Mouse (Mus musculus) heart, embryonic 14.5 days (tissue): ENCODE results near the gene Sos1. TPM values are rescaled to one million over a fixed set of nuclear protein-coding genes. Genes with fewer than 3 reads are reported as not detected.

Experiments used
- ATAC-seq: fragments of 200-750 bp; cut with Nextera tagmentation; 2 replicates; pipeline ENCODE4 v1.8.0; 2017; ENCODE audit warnings: low read depth, moderate TSS enrichment; ENCODE audit not compliant: insufficient number of reproducible peaks, insufficient read depth, low FRiP score
- H3K27ac ChIP-seq, 2 experiments: fragments of 200-500 bp in 1 of 2; fragments of 300-500 bp in 1 of 2; sonication (generic) in 1 of 2; replicated peaks in 1 of 2; 2 replicates each; pipeline ENCODE4 v1.5.1; 2012 to 2014; ENCODE audit warnings: low read depth in 2 of 2, low read length in 2 of 2, control low read depth in 1 of 2, mild to moderate bottlenecking in 1 of 2, mixed read lengths in 1 of 2; ENCODE audit not compliant: control insufficient read depth in 1 of 2, insufficient read depth in 1 of 2
- H3K27me3 ChIP-seq: fragments of 300-500 bp; sonication (generic); 2 replicates; pipeline ENCODE4 v1.6.1; 2014; ENCODE audit warnings: mild to moderate bottlenecking, low read length, control low read depth; ENCODE audit not compliant: control insufficient read depth, insufficient read depth
- H3K36me3 ChIP-seq: fragments of 300-500 bp; sonication (generic); 2 replicates; pipeline ENCODE4 v1.6.1; 2014; ENCODE audit warnings: mild to moderate bottlenecking, control low read depth, low read length, mixed read lengths; ENCODE audit not compliant: control insufficient read depth, insufficient read depth
- H3K4me1 ChIP-seq, 2 experiments: fragments of 200-500 bp in 1 of 2; fragments of 300-500 bp in 1 of 2; sonication (generic) in 1 of 2; 2 replicates each; pipeline ENCODE4 v1.6.1; 2012 to 2014; ENCODE audit warnings: low read length in 2 of 2, control low read depth in 1 of 2, mixed read lengths in 1 of 2; ENCODE audit not compliant: control insufficient read depth in 2 of 2, insufficient read depth in 2 of 2
- H3K4me2 ChIP-seq: fragments of 300-500 bp; sonication (generic); 2 replicates; pipeline ENCODE4 v1.6.1; 2014; ENCODE audit warnings: mild to moderate bottlenecking, low read length
- H3K4me3 ChIP-seq, 2 experiments: fragments of 200-500 bp in 1 of 2; fragments of 300-500 bp in 1 of 2; sonication (generic) in 1 of 2; 2 replicates each; pipeline ENCODE4 v1.5.1; 2012 to 2014; ENCODE audit warnings: low read length in 2 of 2, mild to moderate bottlenecking in 2 of 2, control low read depth in 1 of 2, low read depth in 1 of 2, moderate library complexity in 1 of 2; ENCODE audit not compliant: control insufficient read depth in 1 of 2, insufficient read depth in 1 of 2
- H3K9ac ChIP-seq: fragments of 300-500 bp; sonication (generic); 2 replicates; pipeline ENCODE4 v1.6.1; 2014; ENCODE audit warnings: mild to moderate bottlenecking, low read length
- H3K9me3 ChIP-seq: fragments of 300-500 bp; sonication (generic); 2 replicates; pipeline ENCODE4 v1.6.1; 2016; ENCODE audit warnings: low read length, control low read depth; ENCODE audit not compliant: control insufficient read depth
- WGBS: fragments of 180-500 bp; shearing (Covaris S2); extraction: QIAGEN DNeasy Blood & Tissue Kit; methylation state at CpG from one replicate; pipeline ENCODE4 v1.1.7; 2014; 5-methylcytosine and 5-hydroxymethylcytosine counted together
- polyA plus RNA-seq: library from polyadenylated mRNA; unstranded; fragments of >200 nt; fragmentation: Nextera tagmentation; extraction: Ambion mirVana; gene quantifications from 2 replicates; pipeline ENCODE4 v1.2.1, GENCODE M21; 2014

Gene Sos1
- polyA plus RNA-seq, 1 experiment from 2014 or later = 6.2 TPM

- no peaks in the 10 kb centered on the region for H3K9me3 ChIP-seq
- no peaks in the 10 kb centered on the region for H3K36me3 ChIP-seq
- H3K4me2 ChIP-seq = no peak overlapping the region
- H3K27me3 ChIP-seq = no peaks in the 10 kb centered on the region
- no peak overlapping the region for H3K9ac ChIP-seq
- H3K27ac ChIP-seq = no peak overlapping the region
- no peak overlapping the region for H3K4me3 ChIP-seq
- 36% methylated on average over 6 of the region's 6 CpGs for WGBS
- ATAC-seq = no peak
- H3K4me1 ChIP-seq = no peaks in the 10 kb centered on the region; a peak in 1 of 4 replicates
Measured at GRCm38 (mm10) chr17:80347234-80347633, 133.0 kb downstream of the Sos1 start.

GRCm38 (mm10) chr17:80346591-80347125, 133.6 kb downstream of the Sos1 start:
- Histone ChIP-seq H3K27me3 (no peaks in the 10 kb centered on the region), H3K27ac (no peak overlapping the region), H3K4me2 (no peak overlapping the region), H3K36me3 (no peaks in the 10 kb centered on the region), H3K4me3 (no peak overlapping the region), H3K4me1 (no peaks in the 10 kb centered on the region; a peak in 1 of 4 replicates), H3K9me3 (no peaks in the 10 kb centered on the region), H3K9ac (no peak overlapping the region)
- no peak for ATAC-seq
- WGBS = 80% methylated on average over 11 of the region's 11 CpGs

- Histone ChIP-seq H3K36me3 (no peaks in the 10 kb centered on the region), H3K9ac (no peak overlapping the region), H3K27ac (no peak overlapping the region), H3K4me3 (no peak overlapping the region), H3K4me1 (no peaks in the 10 kb centered on the region; a peak in 1 of 4 replicates), H3K9me3 (no peaks in the 10 kb centered on the region), H3K27me3 (no peaks in the 10 kb centered on the region), H3K4me2 (no peak overlapping the region)
- WGBS = 77% methylated on average over 4 of the region's 4 CpGs
- no peak for ATAC-seq
Measured at GRCm38 (mm10) chr17:80345277-80345676, 135.0 kb downstream of the Sos1 start.

Other genes starting within 250 kb of the Sos1 start
- 31.3 and 32.1 TPM in 2 replicates for gene Morn2, start 190.2 kb downstream of the Sos1 start, polyA plus RNA-seq
- 8.5 and 8.9 TPM in 2 replicates for gene Dhx57, start 190.0 kb downstream of the Sos1 start, polyA plus RNA-seq
- 0.80 and 1.4 TPM in 2 replicates for gene Arhgef33, start 173.0 kb downstream of the Sos1 start, polyA plus RNA-seq
- gene Gm10190, start 106.9 kb downstream of the Sos1 start, polyA plus RNA-seq = 1.2 TPM in 2 replicates
- gene Cdkl4, start 97.4 kb upstream of the Sos1 start, polyA plus RNA-seq = not detected in 2 replicates
- gene Map4k3, start 248.0 kb upstream of the Sos1 start, polyA plus RNA-seq = 29.1 and 29.6 TPM in 2 replicates